Mouse (Mus musculus) forebrain, embryonic 11.5 days (tissue): ENCODE results near the gene Katnal1. TPM values are rescaled to one million over a fixed set of nuclear protein-coding genes. Genes with fewer than 3 reads are reported as not detected.

Source experiments
- ATAC-seq: fragments of 200-750 bp; cut with Nextera tagmentation; replicated peaks from 2 replicates; pipeline ENCODE4 v1.8.0; 2017; ENCODE audit warnings: moderate TSS enrichment; ENCODE audit not compliant: low FRiP score
- DNase-seq: peaks from one replicate; pipeline ENCODE4 v3.0.0-alpha.2; 2017; ENCODE audit warnings: low spot score
- H3K27ac ChIP-seq: fragments of 300-500 bp; sonication (generic); 2 replicates; pipeline ENCODE4 v1.5.1; 2014; ENCODE audit warnings: low read depth, low read length
- H3K27me3 ChIP-seq: fragments of 300-500 bp; sonication (generic); 2 replicates; pipeline ENCODE4 v1.6.1; 2014; ENCODE audit warnings: mild to moderate bottlenecking, low read length, mixed read lengths; ENCODE audit not compliant: control insufficient read depth, insufficient read depth
- H3K36me3 ChIP-seq: fragments of 300-500 bp; sonication (generic); 2 replicates; pipeline ENCODE4 v1.6.1; 2014; ENCODE audit warnings: mild to moderate bottlenecking, low read length, moderate library complexity, mixed read lengths; ENCODE audit not compliant: control insufficient read depth, insufficient read depth
- H3K4me1 ChIP-seq: fragments of 300-500 bp; sonication (generic); replicated peaks from 2 replicates; pipeline ENCODE4 v1.6.1; 2014; ENCODE audit warnings: low read length, mixed read lengths; ENCODE audit not compliant: control insufficient read depth, insufficient read depth
- H3K4me2 ChIP-seq: fragments of 300-500 bp; sonication (generic); 2 replicates; pipeline ENCODE4 v1.6.1; 2014; ENCODE audit warnings: low read depth, mild to moderate bottlenecking, low read length, moderate library complexity, mixed read lengths; ENCODE audit not compliant: severe bottlenecking
- H3K4me3 ChIP-seq: fragments of 300-500 bp; sonication (generic); 2 replicates; pipeline ENCODE4 v1.5.1; 2014; ENCODE audit warnings: low read depth, low read length
- H3K9ac ChIP-seq: fragments of 300-500 bp; sonication (generic); 2 replicates; pipeline ENCODE4 v1.6.1; 2014; ENCODE audit warnings: low read length
- H3K9me3 ChIP-seq: fragments of 300-500 bp; sonication (generic); 2 replicates; pipeline ENCODE4 v1.6.1; 2016; ENCODE audit warnings: low read length, mixed read lengths; ENCODE audit not compliant: control insufficient read depth
- WGBS: fragments of 180-500 bp; shearing (Covaris S2); extraction: QIAGEN DNeasy Blood & Tissue Kit; methylation state at CpG from one replicate; pipeline ENCODE4 v1.1.7; 2014; 5-methylcytosine and 5-hydroxymethylcytosine counted together
- polyA plus RNA-seq: library from polyadenylated mRNA; unstranded; fragments of >200 nt; fragmentation: Nextera tagmentation; extraction: Ambion mirVana; gene quantifications from 2 replicates; pipeline ENCODE4 v1.2.1, GENCODE M21; 2014

Gene Katnal1
- polyA plus RNA-seq, 1 experiment from 2014 or later: 34.0 TPM

DNA sequence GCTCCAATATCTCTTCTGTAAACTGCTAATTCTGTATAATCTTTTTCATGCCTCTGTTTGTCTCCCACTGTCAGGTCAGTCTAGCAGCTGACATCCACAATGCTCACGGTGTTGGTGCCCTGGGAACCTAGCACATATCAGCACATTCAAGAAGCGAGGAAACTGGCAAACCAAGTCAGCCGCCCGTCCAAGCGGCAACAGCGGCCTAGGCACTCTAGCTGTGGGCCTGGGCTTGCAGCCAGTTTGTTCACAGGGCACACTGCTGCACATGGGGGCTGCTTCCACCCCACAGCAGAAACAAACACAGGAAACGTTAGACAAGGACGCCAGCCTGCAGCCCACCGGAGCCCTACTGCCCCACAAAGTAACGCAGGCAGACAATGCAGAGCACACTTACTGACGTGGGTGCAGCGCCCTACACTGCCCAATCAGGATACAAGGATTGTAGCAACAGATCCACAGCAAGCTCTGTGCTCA, 31.1 kb downstream of the Katnal1 start:
- no peak for ATAC-seq
- Histone ChIP-seq H3K4me2 (no peak overlapping the region), H3K9ac (no peak overlapping the region), H3K27ac (no peak overlapping the region), H3K36me3 (peaks cover 4% of the 10 kb centered on the region; the same call in 1 of the 2 replicates), H3K4me3 (no peak overlapping the region), H3K9me3 (no peaks in the 10 kb centered on the region), H3K27me3 (no peaks in the 10 kb centered on the region), H3K4me1 (peaks cover 4% of the 10 kb centered on the region; the same call in 1 of the 2 replicates)
- DNase-seq: peak; percentile 45
- WGBS: 89% methylated on average over 12 of the region's 12 CpGs

DNA sequence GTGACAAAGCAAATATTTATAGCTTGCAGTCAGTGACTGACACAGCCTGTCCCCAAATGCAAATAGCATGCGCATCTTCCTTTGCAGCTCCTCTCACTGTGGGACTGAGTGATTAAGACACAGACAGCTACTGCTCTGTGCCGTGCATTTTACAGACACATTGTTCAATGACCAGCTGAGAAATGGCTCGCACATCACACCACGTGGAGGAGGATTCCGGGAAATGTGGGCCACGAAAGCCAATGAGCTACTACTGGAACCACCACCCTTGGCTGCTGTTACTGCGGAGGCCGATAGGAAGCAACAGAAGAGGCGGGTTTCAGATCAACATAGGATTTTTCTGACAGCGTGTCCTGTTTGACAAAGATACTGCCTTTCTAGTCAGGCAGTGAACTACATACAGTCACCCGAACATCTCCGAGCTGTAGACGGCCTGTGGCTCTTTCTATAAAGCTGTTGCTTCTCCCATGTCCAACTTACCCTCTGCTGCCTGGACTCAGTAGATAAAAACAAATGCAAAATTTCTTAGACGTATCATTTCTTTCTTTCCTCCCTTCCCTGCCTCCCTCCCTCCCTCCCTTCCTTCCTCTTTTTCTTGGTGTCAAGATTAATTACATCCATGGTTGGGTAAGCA, 31.9 kb downstream of the Katnal1 start:
- 86% methylated on average over 14 of the region's 14 CpGs for WGBS
- DNase-seq: peak; percentile 30
- no peak for ATAC-seq
- peaks cover 4% of the 10 kb centered on the region; the same call in 1 of the 2 replicates for H3K4me1 ChIP-seq
- H3K9ac ChIP-seq: no peak overlapping the region
- H3K4me2 ChIP-seq: no peak overlapping the region
- H3K4me3 ChIP-seq: no peak overlapping the region
- no peaks in the 10 kb centered on the region for H3K27me3 ChIP-seq
- no peak overlapping the region for H3K27ac ChIP-seq
- H3K36me3 ChIP-seq: peaks cover 4% of the 10 kb centered on the region; the same call in 1 of the 2 replicates
- no peaks in the 10 kb centered on the region for H3K9me3 ChIP-seq

DNA sequence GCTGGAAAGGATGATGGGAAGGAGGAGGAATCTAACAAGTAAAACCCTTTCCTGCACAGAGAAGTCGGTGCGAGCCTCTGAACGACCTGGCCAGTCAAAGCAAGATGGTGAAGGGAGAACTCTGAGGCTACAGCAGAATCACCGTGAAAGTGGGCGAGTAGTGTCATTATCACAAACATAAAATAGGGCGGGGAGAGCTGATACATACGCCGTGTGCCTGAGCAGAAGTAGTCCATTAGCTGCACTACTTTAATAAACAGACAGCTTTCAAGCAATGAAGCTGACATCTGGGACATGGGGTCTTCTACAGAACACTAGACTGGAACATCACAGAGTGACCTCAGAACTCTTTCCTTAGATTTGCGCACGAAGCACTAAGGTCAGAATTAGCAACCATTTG, 32.6 kb downstream of the Katnal1 start:
- Histone ChIP-seq H3K4me1 (peaks cover 4% of the 10 kb centered on the region; the same call in 1 of the 2 replicates), H3K4me2 (no peak overlapping the region), H3K27me3 (no peaks in the 10 kb centered on the region), H3K36me3 (peaks cover 4% of the 10 kb centered on the region; the same call in 1 of the 2 replicates), H3K27ac (no peak overlapping the region), H3K4me3 (no peak overlapping the region), H3K9ac (no peak overlapping the region), H3K9me3 (no peaks in the 10 kb centered on the region)
- ATAC-seq: no peak
- WGBS: 88% methylated on average over 10 of the region's 10 CpGs
- no peak for DNase-seq

DNA sequence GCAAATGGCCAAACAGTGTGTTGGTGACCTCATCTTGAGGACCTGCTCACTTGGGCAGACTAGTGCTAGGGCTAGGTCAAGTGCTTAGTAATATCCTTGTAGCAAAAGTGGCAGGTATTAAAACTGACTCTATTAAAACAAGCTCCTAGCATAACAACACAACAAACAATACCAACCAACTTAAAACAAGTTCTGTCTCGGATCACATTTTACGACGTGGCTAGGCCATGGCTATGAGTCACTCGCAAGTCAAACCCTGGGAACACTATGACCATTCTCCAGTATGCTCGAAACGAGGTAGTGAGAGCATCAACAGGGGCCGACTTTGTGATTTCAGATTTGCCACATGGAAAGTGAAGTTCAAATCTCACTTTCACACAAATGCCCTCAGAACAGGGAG, 33.3 kb downstream of the Katnal1 start:
- H3K4me2 ChIP-seq: no peak overlapping the region
- H3K4me3 ChIP-seq: no peak overlapping the region
- no peaks in the 10 kb centered on the region for H3K27me3 ChIP-seq
- 91% methylated on average over 7 of the region's 7 CpGs for WGBS
- ATAC-seq (no peak), DNase-seq (no peak)
- peaks cover 4% of the 10 kb centered on the region; the same call in 1 of the 2 replicates for H3K36me3 ChIP-seq
- H3K9me3 ChIP-seq: no peaks in the 10 kb centered on the region
- H3K4me1 ChIP-seq: peaks cover 4% of the 10 kb centered on the region; the same call in 1 of the 2 replicates
- no peak overlapping the region for H3K9ac ChIP-seq
- no peak overlapping the region for H3K27ac ChIP-seq

DNA sequence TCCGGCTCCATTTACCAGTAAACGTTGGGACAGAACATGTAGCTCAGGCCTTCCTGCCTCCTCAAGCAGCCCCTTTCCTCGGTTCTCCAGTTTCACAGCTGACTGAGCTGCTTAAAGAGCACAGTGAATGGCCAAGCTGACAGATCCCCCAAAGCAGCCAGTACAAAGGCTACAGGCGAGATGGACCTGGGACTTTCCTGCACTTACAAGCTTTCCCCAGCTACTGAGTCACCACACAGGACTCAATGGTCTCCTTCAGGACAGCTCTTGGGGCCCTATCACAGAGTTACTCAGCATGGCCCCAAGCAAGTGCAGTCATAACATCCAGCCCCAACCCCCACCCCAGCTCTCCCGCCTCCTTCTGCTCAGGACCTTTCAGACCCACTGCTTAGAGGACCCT, 34.1 kb downstream of the Katnal1 start:
- no peak overlapping the region for H3K4me3 ChIP-seq
- no peak overlapping the region for H3K9ac ChIP-seq
- DNase-seq (peak; percentile 38), ATAC-seq (0 out of 2 replicates have a peak, but pooled peaks have one; percentile 30)
- no peak overlapping the region for H3K27ac ChIP-seq
- no peaks in the 10 kb centered on the region for H3K27me3 ChIP-seq
- peaks cover 4% of the 10 kb centered on the region; the same call in 1 of the 2 replicates for H3K36me3 ChIP-seq
- no peak overlapping the region for H3K4me2 ChIP-seq
- peaks cover 4% of the 10 kb centered on the region; the same call in 1 of the 2 replicates for H3K4me1 ChIP-seq
- H3K9me3 ChIP-seq: no peaks in the 10 kb centered on the region
- 28% methylated on average over 5 of the region's 5 CpGs for WGBS

DNA sequence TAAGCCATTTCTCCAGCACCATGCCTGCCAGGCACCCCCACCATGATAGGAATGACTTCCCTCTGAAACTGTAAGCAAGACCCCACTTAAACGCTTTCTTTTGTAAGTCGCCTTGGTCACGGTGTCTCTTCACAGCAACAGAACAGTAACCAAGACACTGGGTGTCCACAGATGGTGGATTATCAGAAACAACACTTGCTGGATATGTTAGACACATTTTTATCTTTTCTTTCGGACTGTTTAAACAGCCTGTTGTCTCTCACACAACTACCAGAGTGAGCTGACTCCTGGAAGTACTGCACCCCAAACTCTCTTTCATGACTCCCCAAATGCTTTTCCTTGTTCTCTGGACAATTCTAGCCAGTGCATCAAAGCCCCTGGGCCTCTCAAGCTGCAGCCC, 38.9 kb downstream of the Katnal1 start:
- no peak overlapping the region for H3K4me3 ChIP-seq
- peaks cover 4% of the 10 kb centered on the region; the same call in 1 of the 2 replicates for H3K4me1 ChIP-seq
- no peaks in the 10 kb centered on the region for H3K27me3 ChIP-seq
- H3K9ac ChIP-seq: no peak overlapping the region
- no peaks in the 10 kb centered on the region for H3K9me3 ChIP-seq
- DNase-seq (no peak), ATAC-seq (no peak)
- H3K4me2 ChIP-seq: no peak overlapping the region
- peaks cover 4% of the 10 kb centered on the region; the same call in 1 of the 2 replicates for H3K36me3 ChIP-seq
- no peak overlapping the region for H3K27ac ChIP-seq
- 94% methylated on average over 4 of the region's 4 CpGs for WGBS

DNA sequence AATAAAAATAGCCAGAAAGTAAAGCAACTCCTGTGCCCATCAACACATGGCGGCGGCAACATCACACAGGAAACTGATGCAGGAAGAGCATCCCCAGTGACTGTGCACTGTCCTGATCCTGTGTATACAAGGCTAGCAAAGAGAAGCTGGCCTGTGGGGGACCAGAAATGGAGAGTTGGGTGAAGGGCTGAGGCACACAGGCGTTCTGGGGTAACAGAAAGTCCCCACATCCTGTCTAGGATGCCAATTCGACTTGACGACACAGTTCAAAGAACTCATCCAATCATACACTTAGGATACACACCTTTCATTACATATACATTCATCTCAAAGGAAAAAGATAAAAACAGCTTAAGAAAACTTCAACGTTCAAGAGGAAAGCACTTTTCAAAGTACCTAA, 41.1 kb downstream of the Katnal1 start:
- H3K36me3 ChIP-seq: peaks cover 3% of the 10 kb centered on the region; the same call in 1 of the 2 replicates
- H3K27me3 ChIP-seq: no peaks in the 10 kb centered on the region
- no peak overlapping the region for H3K27ac ChIP-seq
- ATAC-seq (no peak), DNase-seq (no peak)
- H3K4me3 ChIP-seq: no peak overlapping the region
- no peak overlapping the region for H3K9ac ChIP-seq
- H3K4me2 ChIP-seq: no peak overlapping the region
- H3K9me3 ChIP-seq: no peaks in the 10 kb centered on the region
- WGBS: 92% methylated on average over 6 of the region's 6 CpGs
- H3K4me1 ChIP-seq: no peaks in the 10 kb centered on the region

DNA sequence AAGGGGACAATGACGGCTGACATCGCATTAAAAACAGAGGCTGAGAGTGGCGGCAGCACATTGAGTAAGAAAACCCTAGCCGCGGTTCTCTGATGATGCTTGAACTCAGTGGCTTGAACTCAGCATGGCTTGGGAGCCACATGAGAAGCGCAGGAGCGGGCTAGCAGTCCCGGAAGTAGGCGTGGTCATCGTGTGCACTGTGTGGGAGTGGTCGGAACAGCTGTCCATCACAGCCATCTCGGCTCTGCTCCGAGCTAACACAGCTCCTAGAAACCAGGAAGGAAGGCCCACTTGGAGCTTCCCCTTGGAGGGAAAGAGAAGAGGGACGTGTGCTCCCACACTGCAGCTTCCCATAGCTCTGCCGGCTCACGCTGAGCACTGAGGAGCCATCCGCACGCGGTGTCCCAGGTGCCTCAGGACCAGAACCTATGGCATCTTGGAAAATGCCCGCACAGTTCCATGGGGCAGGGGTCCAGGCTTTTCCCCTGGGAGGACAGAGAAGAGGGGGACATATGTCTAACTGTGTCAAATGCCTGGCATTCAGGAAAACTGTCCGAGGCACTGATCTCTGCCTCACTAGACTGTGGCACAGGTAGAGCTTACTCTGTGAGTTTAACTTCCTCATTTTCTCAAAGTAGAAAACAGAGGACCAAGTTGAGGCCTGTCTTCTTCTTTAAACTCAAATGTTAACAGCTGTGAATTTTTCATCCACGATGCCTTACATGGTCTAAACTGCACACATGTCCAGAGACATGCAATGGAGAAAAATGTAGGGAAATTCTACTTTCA, 43.1 kb downstream of the Katnal1 start:
- peak; percentile 93 for ATAC-seq
- no peak overlapping the region for H3K27ac ChIP-seq
- 36% methylated on average over 22 of the region's 22 CpGs for WGBS
- H3K9me3 ChIP-seq: no peaks in the 10 kb centered on the region
- peak overlapping the region; percentile 26; the same call in 1 of the 2 replicates for H3K4me2 ChIP-seq
- H3K27me3 ChIP-seq: no peaks in the 10 kb centered on the region
- H3K36me3 ChIP-seq: peaks cover 3% of the 10 kb centered on the region; the same call in 1 of the 2 replicates
- peak; percentile 78 for DNase-seq
- H3K4me3 ChIP-seq: no peak overlapping the region; the same call in 1 of the 2 replicates
- no peaks in the 10 kb centered on the region for H3K4me1 ChIP-seq
- H3K9ac ChIP-seq: no peak overlapping the region
